Comparison of ENCODE assay signal across 9 mouse cellular contexts in genomic region chr1:36596114-36596513, GRCm38 (mm10). TPM values are rescaled to one million over a fixed set of nuclear protein-coding genes. Genes with fewer than 3 reads are reported as not detected.
DNase-seq lines count a peak whose midpoint lies in the region; ATAC-seq lines count a peak whose summit lies in the region.
"Had no signal": no experiment of that assay in that cellular context is flagged by ENCODE, and none has a peak within 500 bp of the region (broad histone marks: within the 10 kb centered on the region; RNA-seq: fewer than 3 reads in every experiment).

No protein-coding gene starts in this region.

- H3K4me2 ChIP-seq in hindbrain, embryonic 11.5 days (replicated peaks; ENCODE audit: low read depth, low read length) = no peak overlapping the region
- no peak overlapping the region for H3K4me2 ChIP-seq in midbrain, embryonic 13.5 days (replicated peaks)

- no peak overlapping the region for H3K4me3 ChIP-seq in hindbrain, embryonic 11.5 days (ENCODE audit: low read depth, low read length)
- no peak overlapping the region for H3K4me3 ChIP-seq in midbrain, embryonic 13.5 days (replicated peaks)

- 4% methylated on average over 4 of the region's 4 CpGs for WGBS in hindbrain, embryonic 11.5 days
- 18% methylated on average over 4 of the region's 4 CpGs for WGBS in midbrain, embryonic 13.5 days

- ATAC-seq in common myeloid progenitor, adult 5-6 weeks (replicated peaks; ENCODE audit: low read depth, poor library complexity, severe bottlenecking) = peak; percentile 30; the same call in 1 of the 2 replicates
- peak; percentile 85 for ATAC-seq in hindbrain, embryonic 11.5 days (ENCODE audit: low FRiP score)
- peak; percentile 86 for ATAC-seq in midbrain, embryonic 13.5 days

- peaks cover 4% of the 10 kb centered on the region for H3K4me1 ChIP-seq in hindbrain, embryonic 11.5 days (replicated peaks; ENCODE audit: control insufficient read depth, insufficient read depth, low read length)
- peaks cover 12% of the 10 kb centered on the region for H3K4me1 ChIP-seq in midbrain, embryonic 13.5 days (replicated peaks)

- no peak overlapping the region for H3K9ac ChIP-seq in hindbrain, embryonic 11.5 days (ENCODE audit: low read depth, low read length)
- H3K9ac ChIP-seq in midbrain, embryonic 13.5 days (replicated peaks) = no peak overlapping the region

- no peaks in the 10 kb centered on the region for H3K36me3 ChIP-seq in hindbrain, embryonic 11.5 days (ENCODE audit: control insufficient read depth, insufficient read depth, low read length)
- no peaks in the 10 kb centered on the region for H3K36me3 ChIP-seq in midbrain, embryonic 13.5 days

- H3K27me3 ChIP-seq in hindbrain, embryonic 11.5 days (ENCODE audit: control insufficient read depth, insufficient read depth, low read length) = no peaks in the 10 kb centered on the region
- no peaks in the 10 kb centered on the region for H3K27me3 ChIP-seq in midbrain, embryonic 13.5 days

- peak overlapping the region; percentile 8; the same call in 1 of the 2 replicates for H3K27ac ChIP-seq in hindbrain, embryonic 11.5 days (ENCODE audit: low read depth, low read length)
- peak overlapping the region; percentile 56 for H3K27ac ChIP-seq in midbrain, embryonic 13.5 days

- no peaks in the 10 kb centered on the region for H3K9me3 ChIP-seq in hindbrain, embryonic 11.5 days (ENCODE audit: control insufficient read depth, low read length)
- no peaks in the 10 kb centered on the region for H3K9me3 ChIP-seq in midbrain, embryonic 13.5 days

- peak; percentile 40 to 62 for DNase-seq in heart, adult 18-20 months
- no peak for DNase-seq in heart, adult 8-10 months (ENCODE audit: low spot score)
- DNase-seq in hindbrain, embryonic 11.5 days (ENCODE audit: low spot score) = peak; percentile 61
- DNase-seq in layer of hippocampus, adult 9-11 months = peak; percentile 63
- no peak for DNase-seq in gastrocnemius, adult 18-20 months (ENCODE audit: low spot score)
- no peak for DNase-seq in frontal cortex, postnatal 10 days (ENCODE audit: low spot score in 2 of 2)

RNA-seq across cellular contexts. Expression of gene Sema4c, which starts 38.0 kb away (rescaled TPM):
- total RNA-seq in heart, adult 18-20 months (2021) = 10 to 100 TPM in 1 of 2 experiments, 1 to 10 TPM in 1; 9.2 to 10.4 TPM
- total RNA-seq in heart, adult 8-10 months (2022) = 10 to 100 TPM; 10.8 to 13.4 (median 11.2) TPM
- total RNA-seq in common myeloid progenitor, adult 5-6 weeks (2017) = 2.4 and 2.6 TPM in 2 replicates
- polyA plus RNA-seq in hindbrain, embryonic 11.5 days (2014; fragmentation: Nextera tagmentation; extraction: Ambion mirVana) = 4.3 and 5.9 TPM in 2 replicates
- polyA plus RNA-seq in midbrain, embryonic 13.5 days (2015; fragmentation: Nextera tagmentation; extraction: Ambion mirVana) = 33.4 and 35.4 TPM in 2 replicates
- total RNA-seq in gastrocnemius, adult 18-20 months (2021) = 1 to 10 TPM; 4.7 to 6.8 TPM

RNA-seq across cellular contexts. Expression of gene Ankrd39, which starts 48.9 kb away (rescaled TPM):
- 1 to 10 TPM; 5.8 to 6.2 TPM for total RNA-seq in heart, adult 18-20 months (2021)
- total RNA-seq in heart, adult 8-10 months (2022) = 1 to 10 TPM; 5.4 to 8.2 (median 7.1) TPM
- total RNA-seq in common myeloid progenitor, adult 5-6 weeks (2017) = 1.1 and 9.0 TPM in 2 replicates
- polyA plus RNA-seq in hindbrain, embryonic 11.5 days (2014; fragmentation: Nextera tagmentation; extraction: Ambion mirVana) = 12.8 and 13.1 TPM in 2 replicates
- polyA plus RNA-seq in midbrain, embryonic 13.5 days (2015; fragmentation: Nextera tagmentation; extraction: Ambion mirVana) = 22.1 and 22.3 TPM in 2 replicates
- 1 to 10 TPM; 7.3 to 8.6 TPM for total RNA-seq in gastrocnemius, adult 18-20 months (2021)

RNA-seq across cellular contexts. Expression of gene Gm42417, which starts 56.9 kb away (rescaled TPM):
- 100 to 1,000 TPM; 174 to 267 TPM for total RNA-seq in heart, adult 18-20 months (2021)
- 100 to 1,000 TPM; 132 to 332 (median 244) TPM for total RNA-seq in heart, adult 8-10 months (2022)
- not detected in 2 replicates for total RNA-seq in common myeloid progenitor, adult 5-6 weeks (2017)
- polyA plus RNA-seq in hindbrain, embryonic 11.5 days (2014; fragmentation: Nextera tagmentation; extraction: Ambion mirVana) = not detected in 2 replicates
- not detected in 2 replicates for polyA plus RNA-seq in midbrain, embryonic 13.5 days (2015; fragmentation: Nextera tagmentation; extraction: Ambion mirVana)
- total RNA-seq in gastrocnemius, adult 18-20 months (2021) = 1,000 to 10,000 TPM; 1,348 to 1,458 TPM
- total RNA-seq: ES-E14 had no signal

RNA-seq across cellular contexts. Expression of gene Ankrd23, which starts 59.4 kb away (rescaled TPM):
- 100 to 1,000 TPM; 315 to 408 TPM for total RNA-seq in heart, adult 18-20 months (2021)
- 100 to 1,000 TPM; 251 to 540 (median 405) TPM for total RNA-seq in heart, adult 8-10 months (2022)
- total RNA-seq in common myeloid progenitor, adult 5-6 weeks (2017) = 4.9 and 9.1 TPM in 2 replicates
- 6.1 and 6.8 TPM in 2 replicates for polyA plus RNA-seq in hindbrain, embryonic 11.5 days (2014; fragmentation: Nextera tagmentation; extraction: Ambion mirVana)
- 16.1 and 19.0 TPM in 2 replicates for polyA plus RNA-seq in midbrain, embryonic 13.5 days (2015; fragmentation: Nextera tagmentation; extraction: Ambion mirVana)
- total RNA-seq in gastrocnemius, adult 18-20 months (2021) = 1,000 to 10,000 TPM; 3,219 to 3,282 TPM

Comparison
In these comparisons a context has a peak if more than half of its experiments do, and no peak if none do; other contexts are left out.
1. DNase-seq: peak in heart, adult 18-20 months (2 of 2), hindbrain, embryonic 11.5 days (single experiment) and layer of hippocampus, adult 9-11 months (single experiment); none in heart, adult 8-10 months (single experiment), gastrocnemius, adult 18-20 months (single experiment) and frontal cortex, postnatal 10 days (0 of 2).
2. ATAC-seq: peak in every context shown above with its lines; median percentile 86 in midbrain, embryonic 13.5 days; 85 in hindbrain, embryonic 11.5 days; 30 in common myeloid progenitor, adult 5-6 weeks.
3. RNA of gene Gm42417, which starts 56.9 kb away (total RNA-seq): 1,348 to 1,458 TPM in gastrocnemius, adult 18-20 months, 174 to 267 TPM in heart, adult 18-20 months and 132 to 332 TPM in heart, adult 8-10 months; not detected in common myeloid progenitor, adult 5-6 weeks; every median in the first group is over 100 times any median in the second.